Mouse (Mus musculus): ENCODE results near the gene Sema3d. TPM values are rescaled to one million over a fixed set of nuclear protein-coding genes. Genes with fewer than 3 reads are reported as not detected.

Sema3d gene
- total RNA-seq, 2 experiments from 2014 or later: not detected

GRCm38 (mm10) chr5:12498227-12498928 lies 115.2 kb downstream of the Sema3d start:
- no peak for ATAC-seq (replicated peaks; ENCODE audit: poor library complexity, severe bottlenecking)

- ATAC-seq (replicated peaks; ENCODE audit: poor library complexity, severe bottlenecking): no peak
Measured at GRCm38 (mm10) chr5:12499037-12499436, 115.9 kb downstream of the Sema3d start.

- ATAC-seq (replicated peaks; ENCODE audit: poor library complexity, severe bottlenecking): no peak
Measured at GRCm38 (mm10) chr5:12499791-12500504, 116.8 kb downstream of the Sema3d start.

- no peak for ATAC-seq (replicated peaks; ENCODE audit: poor library complexity, severe bottlenecking)
Measured at GRCm38 (mm10) chr5:12512471-12512870, 129.3 kb downstream of the Sema3d start.

GRCm38 (mm10) chr5:12515283-12515682 lies 132.1 kb downstream of the Sema3d start:
- ATAC-seq (replicated peaks; ENCODE audit: poor library complexity, severe bottlenecking): no peak

- ATAC-seq (replicated peaks; ENCODE audit: poor library complexity, severe bottlenecking): no peak
Measured at GRCm38 (mm10) chr5:12525235-12525767, 142.1 kb downstream of the Sema3d start.

GRCm38 (mm10) chr5:12528596-12528995 lies 145.4 kb downstream of the Sema3d start:
- no peak for ATAC-seq (replicated peaks; ENCODE audit: poor library complexity, severe bottlenecking)

GRCm38 (mm10) chr5:12529771-12530170 lies 146.6 kb downstream of the Sema3d start:
- no peak for ATAC-seq (replicated peaks; ENCODE audit: poor library complexity, severe bottlenecking)

GRCm38 (mm10) chr5:12541268-12541667 lies 158.1 kb downstream of the Sema3d start:
- ATAC-seq (replicated peaks; ENCODE audit: poor library complexity, severe bottlenecking): no peak

GRCm38 (mm10) chr5:12549046-12549669 lies 166.0 kb downstream of the Sema3d start:
- ATAC-seq (replicated peaks; ENCODE audit: poor library complexity, severe bottlenecking): no peak

GRCm38 (mm10) chr5:12555401-12555800 lies 172.2 kb downstream of the Sema3d start:
- ATAC-seq (replicated peaks; ENCODE audit: poor library complexity, severe bottlenecking): no peak

- ATAC-seq (replicated peaks; ENCODE audit: poor library complexity, severe bottlenecking): peak; percentile 55; the same call in 1 of the 2 replicates
Measured at GRCm38 (mm10) chr5:12557889-12558288, 174.7 kb downstream of the Sema3d start.

GRCm38 (mm10) chr5:12561740-12562139 lies 178.6 kb downstream of the Sema3d start:
- no peak for ATAC-seq (replicated peaks; ENCODE audit: poor library complexity, severe bottlenecking)

- peak; percentile 93 for ATAC-seq (replicated peaks; ENCODE audit: poor library complexity, severe bottlenecking)
Measured at GRCm38 (mm10) chr5:12562204-12562603, 179.0 kb downstream of the Sema3d start.

GRCm38 (mm10) chr5:12563132-12563531 lies 179.9 kb downstream of the Sema3d start:
- no peak for ATAC-seq (replicated peaks; ENCODE audit: poor library complexity, severe bottlenecking)

GRCm38 (mm10) chr5:12564602-12565220 lies 181.5 kb downstream of the Sema3d start:
- no peak; the same call in 1 of the 2 replicates for ATAC-seq (replicated peaks; ENCODE audit: poor library complexity, severe bottlenecking)

GRCm38 (mm10) chr5:12566568-12566967 lies 183.4 kb downstream of the Sema3d start:
- no peak for ATAC-seq (replicated peaks; ENCODE audit: poor library complexity, severe bottlenecking)

GRCm38 (mm10) chr5:12574551-12574950 lies 191.4 kb downstream of the Sema3d start:
- no peak for ATAC-seq (replicated peaks; ENCODE audit: poor library complexity, severe bottlenecking)

GRCm38 (mm10) chr5:12575262-12575661 lies 192.1 kb downstream of the Sema3d start:
- ATAC-seq (replicated peaks; ENCODE audit: poor library complexity, severe bottlenecking): no peak

- ATAC-seq (replicated peaks; ENCODE audit: poor library complexity, severe bottlenecking): peak; percentile 98
Measured at GRCm38 (mm10) chr5:12579752-12580151, 196.6 kb downstream of the Sema3d start.

- no peak for ATAC-seq (replicated peaks; ENCODE audit: poor library complexity, severe bottlenecking)
Measured at GRCm38 (mm10) chr5:12582540-12582939, 199.4 kb downstream of the Sema3d start.

All from granulocyte monocyte progenitor cell, adult 5-6 weeks (primary cell).